In the genomic region with DNA sequence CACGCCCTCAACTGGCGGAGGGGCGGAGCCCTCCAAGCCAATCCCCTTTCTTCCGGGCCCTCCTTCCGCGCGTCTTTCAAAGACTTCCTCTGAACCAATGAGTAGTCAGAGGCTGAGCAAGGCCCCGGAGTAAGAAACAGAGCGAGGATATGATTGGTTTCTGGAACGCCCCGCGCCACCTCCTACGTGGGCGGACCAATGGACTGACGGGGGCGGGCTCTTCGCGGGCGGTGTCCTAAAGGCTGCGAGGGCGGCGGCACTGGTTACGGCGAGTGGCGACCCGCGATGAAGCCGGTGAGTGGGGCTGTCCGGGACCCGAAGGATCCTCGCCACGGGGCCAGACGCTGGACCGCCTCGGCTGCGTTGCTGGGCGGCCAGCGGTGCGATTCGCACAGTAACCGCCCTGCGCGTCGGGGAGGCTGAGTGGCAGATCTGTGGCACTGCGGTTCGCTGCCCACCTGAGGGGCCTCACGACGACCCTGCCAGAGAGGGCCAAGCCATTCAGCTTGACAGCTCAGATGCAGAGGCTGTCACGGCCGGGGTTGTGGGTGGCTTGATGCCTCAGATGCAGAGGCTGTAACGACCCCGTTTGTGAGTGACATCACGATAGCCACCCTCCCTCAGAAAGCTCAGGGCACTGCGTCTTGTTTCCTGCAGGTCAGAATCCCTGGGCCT, we compare ENCODE assay signal across 8 mouse cellular contexts. TPM values are rescaled to one million over a fixed set of nuclear protein-coding genes. Genes with fewer than 3 reads are reported as not detected.
A peak's percentile ranks its signal among the peaks of the same experiment; 100 is the strongest.
DNase-seq lines count a peak whose midpoint lies in the region; ATAC-seq and TF ChIP-seq lines count a peak whose summit lies in the region.

A gene (plus strand): TSS at position 187 of the 675 bp plus-strand sequence.

- H3K9ac ChIP-seq in hindbrain, postnatal 0 days (replicated peaks; ENCODE audit: low read length): peak within 1 kb of the TSS; percentile 53

- DNase-seq in ZHBTc4 (ENCODE audit: low read depth, low spot score): peak; percentile 98
- peak; percentile 94 for DNase-seq in gastrocnemius, adult 2 months
- DNase-seq in hindbrain, postnatal 0 days (ENCODE audit: low spot score): peak; percentile 93
- peak; percentile 76 to 86 for DNase-seq in left cerebral cortex, adult 2 months (ENCODE audit: extremely low spot score in 1 of 2, low spot score in 2 of 2)
- peak; percentile 86 to 87 for DNase-seq in right cerebral cortex, adult 2 months (ENCODE audit: low spot score in 2 of 2)
- peak; percentile 93 for DNase-seq in urinary bladder, postnatal 14 days (ENCODE audit: low spot score)

- no peaks in the 10 kb centered on the region for H3K36me3 ChIP-seq in hindbrain, postnatal 0 days (ENCODE audit: insufficient read depth, low read length)

- no peak for TF ChIP-seq CTCF in gastrocnemius, adult 2 months (IDR thresholded peaks at IDR 0.05)
- TF ChIP-seq CTCF in hindbrain, postnatal 0 days (IDR thresholded peaks at IDR 0.05; ENCODE audit: low read depth): 0 out of 2 replicates have a peak, but pooled peaks have one; percentile 6
- TF ChIP-seq CTCF in left cerebral cortex, adult 2 months (IDR thresholded peaks at IDR 0.05): no peak; the same call in 1 of the 2 replicates

- intact Hi-C loops in gastrocnemius, adult 2 months (cut with DNase I): no loop called here
- intact Hi-C loops in left cerebral cortex, adult 2 months (cut with DNase I): no loop called here

- ATAC-seq in common myeloid progenitor, adult 5-6 weeks (replicated peaks; ENCODE audit: low read depth, poor library complexity, severe bottlenecking): peak; percentile 99
- peak; percentile 100 for ATAC-seq in hindbrain, postnatal 0 days
- peak; percentile 98 for ATAC-seq in megakaryocyte, adult 5-6 weeks (ENCODE audit: poor library complexity, severe bottlenecking)

- H3K4me3 ChIP-seq in gastrocnemius, adult 2 months: peak within 1 kb of the TSS; percentile 92
- H3K4me3 ChIP-seq in hindbrain, postnatal 0 days (ENCODE audit: low read length): peak within 1 kb of the TSS; percentile 77
- peak within 1 kb of the TSS; percentile 64 for H3K4me3 ChIP-seq in left cerebral cortex, adult 2 months

- WGBS in hindbrain, postnatal 0 days: under 1% methylated on average over 54 of the region's 54 CpGs

- H3K27ac ChIP-seq in gastrocnemius, adult 2 months: peak within 1 kb of the TSS; percentile 40
- H3K27ac ChIP-seq in hindbrain, postnatal 0 days: no peak within 1 kb of the TSS
- H3K27ac ChIP-seq in left cerebral cortex, adult 2 months: no peak within 1 kb of the TSS

- no peaks in the 10 kb centered on the region for H3K27me3 ChIP-seq in hindbrain, postnatal 0 days (ENCODE audit: insufficient read depth, low read length)

- no peaks in the 10 kb centered on the region for H3K4me1 ChIP-seq in hindbrain, postnatal 0 days (ENCODE audit: insufficient read depth, low read length)

- peak within 1 kb of the TSS; percentile 86 for H3K4me2 ChIP-seq in hindbrain, postnatal 0 days (ENCODE audit: low read depth, low read length)

- H3K9me3 ChIP-seq in hindbrain, postnatal 0 days (ENCODE audit: low read length): no peaks in the 10 kb centered on the region

RNA-seq across cellular contexts. Expression of the gene that starts here (rescaled TPM):
- total RNA-seq in common myeloid progenitor, adult 5-6 weeks (2017): 22.3 and 30.2 TPM in 2 replicates
- total RNA-seq in gastrocnemius, adult 2 months (2021): not detected
- total RNA-seq in hindbrain, postnatal 0 days (2014; rRNA removed): 1.2 TPM in 1 of 2 replicates, not detected in the other
- polyA plus RNA-seq in hindbrain, postnatal 0 days (2015; fragmentation: Nextera tagmentation; extraction: Ambion mirVana): 10.8 and 11.2 TPM in 2 replicates
- 1 to 10 TPM; 1.1 to 1.2 TPM for total RNA-seq in left cerebral cortex, adult 2 months (2021)
- total RNA-seq in megakaryocyte, adult 5-6 weeks (2015): 87.6 and 98.3 TPM in 2 replicates
- total RNA-seq in megakaryocyte, adult 5-6 weeks (2017): 83.9 and 94.2 TPM in 2 replicates

Comparison
In these comparisons a context has a peak if more than half of its experiments do, and no peak if none do; other contexts are left out.
1. RNA of the gene that starts here (total RNA-seq): 83.9 to 98.3 TPM in megakaryocyte, adult 5-6 weeks and 22.3 to 30.2 TPM in common myeloid progenitor, adult 5-6 weeks; 1.1 to 1.2 TPM in left cerebral cortex, adult 2 months, 1.2 TPM in hindbrain, postnatal 0 days and not detected in gastrocnemius, adult 2 months; every median in the first group is over 10 times any median in the second.
2. Peak in DNase-seq, H3K4me3 ChIP-seq and H3K27ac ChIP-seq in gastrocnemius, adult 2 months; RNA of the gene not detected or under 1 TPM.
3. Peak in every context shown above with its lines, with median percentiles within 50 percentile points of each other: DNase-seq, ATAC-seq and H3K4me3 ChIP-seq.